Mouse (Mus musculus) olfactory bulb, adult 2 months (tissue): ENCODE measurements around the gene Usp28.

Source experiments
- CTCF ChIP-seq: fragments of 200-500 bp; IDR thresholded peaks from 2 replicates; pipeline ENCODE4 v1.5.1; 2012; ENCODE audit warnings: low read depth, mild to moderate bottlenecking, low read length, moderate library complexity; ENCODE audit not compliant: insufficient read depth
- POLR2A ChIP-seq: fragments of 200-500 bp; IDR thresholded peaks from 2 replicates; pipeline ENCODE4 v1.6.1; 2012; ENCODE audit warnings: mild to moderate bottlenecking, low read depth, low read length, moderate library complexity; ENCODE audit not compliant: insufficient read depth

DNA sequence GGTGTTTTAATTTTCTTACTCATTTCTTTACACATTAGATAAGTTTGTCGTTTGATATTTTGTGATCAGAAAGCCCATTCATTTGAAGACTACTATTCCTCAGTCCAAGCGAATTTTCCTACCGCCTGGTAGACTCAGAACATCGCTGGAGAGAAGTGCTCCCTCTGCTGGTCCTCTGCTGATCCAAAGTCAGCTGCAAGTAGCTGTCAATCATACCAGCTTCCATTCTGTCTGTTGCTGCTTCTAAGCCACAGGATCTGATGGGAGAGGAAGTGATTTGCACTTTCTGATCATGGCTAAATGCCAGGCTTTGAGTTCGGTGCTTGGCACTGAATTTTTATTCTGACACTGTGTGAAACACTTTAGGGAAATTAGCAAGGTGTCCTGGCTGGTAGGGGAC, 66.2 kb downstream of the Usp28 start:
- TF ChIP-seq CTCF (no peak), POLR2A (no peak)
